Mouse (Mus musculus) CD4-positive, CD25-positive, alpha-beta regulatory T cell, adult 2 months (primary cell): ENCODE data around the gene Ap3b1.

ENCODE experiments used
- DNase-seq: peaks from one replicate; pipeline ENCODE4 v3.0.0-alpha.2; 2012; ENCODE audit warnings: low read depth, low spot score

Gene Ap3b1

GRCm38 (mm10) chr13:94375526-94376390 lies 17.0 kb downstream of the Ap3b1 start:
- DNase-seq, result no peak

- no peak for DNase-seq
Observed at GRCm38 (mm10) chr13:94379006-94379405, 20.2 kb downstream of the Ap3b1 start.

GRCm38 (mm10) chr13:94381427-94381826 lies 22.7 kb downstream of the Ap3b1 start:
- no peak for DNase-seq

- peak; percentile 25 for DNase-seq
Observed at GRCm38 (mm10) chr13:94381829-94382675, 23.3 kb downstream of the Ap3b1 start.

GRCm38 (mm10) chr13:94384931-94385570 lies 26.3 kb downstream of the Ap3b1 start:
- no peak for DNase-seq

GRCm38 (mm10) chr13:94388566-94388965 lies 29.8 kb downstream of the Ap3b1 start:
- DNase-seq, result no peak

- no peak for DNase-seq
Observed at GRCm38 (mm10) chr13:94389541-94389940, 30.8 kb downstream of the Ap3b1 start.

- DNase-seq, result no peak
Observed at GRCm38 (mm10) chr13:94392282-94392681, 33.5 kb downstream of the Ap3b1 start.

GRCm38 (mm10) chr13:94394486-94394885 lies 35.7 kb downstream of the Ap3b1 start:
- no peak for DNase-seq

GRCm38 (mm10) chr13:94395763-94396162 lies 37.0 kb downstream of the Ap3b1 start:
- DNase-seq, result no peak

- no peak for DNase-seq
Observed at GRCm38 (mm10) chr13:94396392-94396920, 37.7 kb downstream of the Ap3b1 start.

GRCm38 (mm10) chr13:94398568-94399374 lies 40.0 kb downstream of the Ap3b1 start:
- DNase-seq, result no peak

- peak; percentile 45 for DNase-seq
Observed at GRCm38 (mm10) chr13:94400465-94400864, 41.7 kb downstream of the Ap3b1 start.

GRCm38 (mm10) chr13:94423600-94423999 lies 64.8 kb downstream of the Ap3b1 start:
- no peak for DNase-seq

- no peak for DNase-seq
Observed at GRCm38 (mm10) chr13:94429567-94429966, 70.8 kb downstream of the Ap3b1 start.

- no peak for DNase-seq
Observed at GRCm38 (mm10) chr13:94439386-94439785, 80.6 kb downstream of the Ap3b1 start.

GRCm38 (mm10) chr13:94441199-94441598 lies 82.4 kb downstream of the Ap3b1 start:
- DNase-seq, result no peak

GRCm38 (mm10) chr13:94443411-94443810 lies 84.7 kb downstream of the Ap3b1 start:
- DNase-seq, result no peak

GRCm38 (mm10) chr13:94445103-94445502 lies 86.3 kb downstream of the Ap3b1 start:
- no peak for DNase-seq

GRCm38 (mm10) chr13:94447003-94447402 lies 88.2 kb downstream of the Ap3b1 start:
- no peak for DNase-seq

GRCm38 (mm10) chr13:94449593-94449992 lies 90.8 kb downstream of the Ap3b1 start:
- DNase-seq, result no peak
